Mouse (Mus musculus) bone marrow macrophage, adult 2 months (primary cell): Measurements from ENCODE around the gene Lemd1. TPM values are rescaled to one million over a fixed set of nuclear protein-coding genes. Genes with fewer than 3 reads are reported as not detected.

ENCODE experiments used
- H3K27ac ChIP-seq: 2 replicates; pipeline ENCODE4 v1.5.1; 2012; ENCODE audit warnings: low read depth, low read length; ENCODE audit not compliant: insufficient read depth
- H3K4me1 ChIP-seq: 2 replicates; pipeline ENCODE4 v1.6.1; 2012; ENCODE audit warnings: low read length; ENCODE audit not compliant: control insufficient read depth, insufficient read depth
- H3K4me3 ChIP-seq: 2 replicates; pipeline ENCODE4 v1.5.1; 2012; ENCODE audit warnings: mild to moderate bottlenecking, low read length, moderate library complexity; ENCODE audit not compliant: insufficient read depth
- CTCF ChIP-seq: IDR thresholded peaks from 2 replicates; pipeline ENCODE4 v1.5.1; 2012; ENCODE audit warnings: low read depth, mild to moderate bottlenecking, low read length, moderate library complexity
- POLR2A ChIP-seq: IDR thresholded peaks from 2 replicates; pipeline ENCODE4 v1.6.1; 2012; ENCODE audit warnings: mild to moderate bottlenecking, low read depth, low read length, borderline replicate concordance
- polyA plus RNA-seq: library from polyadenylated mRNA; stranded (reverse); fragments of >200 nt; gene quantifications from 2 replicates; pipeline ENCODE4 v1.2.4, GENCODE M21; 2012; ENCODE audit not compliant: missing spikeins, insufficient read depth, insufficient read length

Gene Lemd1
- polyA plus RNA-seq, 1 experiment: not detected

DNA sequence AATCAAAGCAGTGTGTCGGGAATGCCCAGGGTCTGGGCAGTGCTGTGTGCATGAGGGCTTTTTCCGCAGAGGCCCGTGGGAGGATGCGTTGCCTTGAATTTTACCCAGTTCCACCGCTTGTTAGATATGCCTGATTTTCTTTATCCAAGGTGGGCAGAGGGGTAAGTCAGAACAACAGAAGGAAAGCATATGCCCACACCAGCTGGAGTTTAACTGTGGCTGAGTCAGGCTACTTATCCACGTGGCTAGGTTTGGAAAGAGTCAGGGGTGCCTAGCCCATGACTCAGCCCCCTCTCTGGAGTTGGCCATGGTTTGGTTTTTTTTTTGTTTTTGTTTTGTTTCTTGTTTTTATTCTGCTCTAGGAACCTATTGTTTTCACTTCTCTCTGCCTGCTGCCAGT is 8.0 kb downstream of the Lemd1 start:
- TF ChIP-seq POLR2A (no peak), CTCF (no peak)
- no peak overlapping the region for H3K27ac ChIP-seq
- H3K4me1 ChIP-seq: peaks cover 8% of the 10 kb centered on the region
- no peak overlapping the region for H3K4me3 ChIP-seq

DNA sequence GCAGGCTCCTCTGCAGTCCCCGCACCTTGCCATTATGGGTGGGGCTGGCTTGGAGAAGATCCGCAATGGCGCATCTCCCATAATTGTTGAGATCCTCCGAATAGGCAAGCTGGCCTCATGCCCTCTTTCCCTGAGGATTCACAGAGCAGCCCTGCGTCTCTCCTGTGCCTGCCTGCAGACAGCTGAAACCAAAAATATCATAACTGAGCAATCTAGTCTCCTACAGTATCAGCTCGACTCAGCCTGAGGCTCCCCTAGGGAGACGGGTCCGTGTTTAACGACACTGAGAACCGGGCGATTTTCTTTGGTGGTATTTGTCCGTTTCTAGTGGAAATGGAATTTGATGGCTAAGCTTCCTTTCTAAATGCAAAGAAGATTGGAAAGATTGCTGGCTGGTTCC is 8.7 kb downstream of the Lemd1 start:
- no peak overlapping the region for H3K4me3 ChIP-seq
- peaks cover 3% of the 10 kb centered on the region for H3K4me1 ChIP-seq
- no peak overlapping the region for H3K27ac ChIP-seq
- TF ChIP-seq POLR2A (no peak), CTCF (no peak)

DNA sequence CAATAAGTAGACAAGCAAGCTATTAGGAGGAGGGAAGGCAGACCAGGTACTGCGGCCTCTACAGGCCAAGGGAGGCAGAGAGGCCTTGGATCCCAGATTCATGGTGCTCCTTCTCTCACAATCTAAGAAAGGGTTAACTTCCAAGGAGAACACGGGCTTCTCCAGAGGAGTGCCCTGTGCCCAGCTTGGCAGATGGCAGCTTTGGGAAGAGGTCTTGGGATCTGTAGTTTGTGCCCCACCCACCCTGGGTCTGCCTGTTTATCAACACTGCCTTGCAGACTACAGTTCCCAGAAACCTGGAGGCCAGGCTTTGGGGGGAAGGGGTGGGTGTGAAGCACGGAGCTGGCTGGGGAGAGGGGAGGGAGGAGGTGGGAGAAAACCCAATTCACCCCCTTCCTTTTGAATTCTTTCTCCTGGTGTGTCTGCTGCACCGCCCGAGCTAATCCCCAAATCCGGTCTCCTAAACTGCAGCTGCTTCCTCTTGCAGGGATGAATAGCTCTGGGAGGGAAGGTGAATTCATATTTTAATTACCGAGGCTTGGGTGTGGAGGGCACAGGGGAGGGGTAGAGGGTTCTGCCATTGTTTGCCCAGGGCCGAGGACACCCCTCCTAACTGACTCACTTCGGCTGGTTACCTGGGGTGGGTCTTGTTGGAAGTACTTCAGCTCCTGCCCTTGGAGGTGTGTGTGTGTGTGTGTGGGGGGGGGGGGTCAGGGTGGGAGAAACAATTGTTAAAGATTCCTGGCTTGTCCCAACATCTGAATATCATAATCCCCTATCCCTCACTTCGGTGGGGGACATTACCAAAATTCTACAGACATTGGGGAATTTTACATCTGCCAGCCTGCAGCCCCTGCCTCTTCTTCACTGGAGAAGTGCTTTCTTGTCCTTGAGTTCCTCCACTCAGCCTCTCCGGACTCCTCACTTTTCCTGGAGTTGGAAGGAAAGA is 9.6 kb downstream of the Lemd1 start:
- no peak overlapping the region for H3K27ac ChIP-seq
- H3K4me3 ChIP-seq: no peak overlapping the region
- no peak for TF ChIP-seq CTCF
- TF ChIP-seq POLR2A: no peak
- H3K4me1 ChIP-seq: peaks cover under 1% of the 10 kb centered on the region; the same call in 1 of the 2 replicates

DNA sequence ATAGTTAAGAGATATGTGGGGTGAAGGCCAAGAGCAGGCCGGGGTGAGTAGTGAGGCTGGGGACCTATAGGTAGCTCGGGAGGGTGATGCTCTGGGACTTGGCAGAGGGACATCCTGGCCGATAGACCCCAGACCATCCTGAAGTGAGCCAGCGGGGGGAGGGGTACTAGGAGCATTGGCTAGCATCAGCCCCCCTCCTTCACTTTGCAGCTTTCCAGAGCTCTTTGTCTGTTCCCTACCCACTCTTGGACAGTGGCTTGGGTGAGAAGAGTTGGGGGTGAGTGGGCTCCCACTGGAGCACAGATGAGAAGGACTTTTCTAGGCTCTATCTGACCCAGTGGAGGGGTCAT is 10.3 kb downstream of the Lemd1 start:
- TF ChIP-seq CTCF (no peak), POLR2A (no peak)

DNA sequence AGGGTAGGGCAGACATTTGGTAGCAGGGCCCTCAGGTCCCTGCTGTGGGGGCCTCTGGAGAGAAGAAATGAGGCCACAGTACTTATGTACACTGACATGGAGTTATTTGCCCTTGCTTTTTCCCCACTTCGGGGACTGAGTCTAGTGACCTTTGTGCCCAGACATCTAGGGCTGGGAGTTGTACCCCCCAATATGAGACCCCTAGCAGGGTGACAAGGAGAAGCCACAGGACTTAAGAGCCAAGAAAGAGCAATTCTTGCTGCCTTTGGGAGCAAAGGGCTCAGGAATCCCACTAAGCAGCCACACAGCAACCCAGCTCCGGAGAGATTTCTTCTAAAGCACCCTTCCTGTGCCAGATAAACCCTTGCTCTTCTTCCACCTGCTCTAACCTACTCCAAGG is 10.7 kb downstream of the Lemd1 start:
- TF ChIP-seq CTCF (no peak), POLR2A (no peak)
- H3K4me1 ChIP-seq: peaks cover 4% of the 10 kb centered on the region; the same call in 1 of the 2 replicates
- H3K27ac ChIP-seq: no peak overlapping the region
- H3K4me3 ChIP-seq: no peak overlapping the region

More for the DNA sequence above, 10.3 kb downstream of the Lemd1 start:
- H3K4me1 ChIP-seq: peaks cover 4% of the 10 kb centered on the region; the same call in 1 of the 2 replicates
- H3K4me3 ChIP-seq: no peak overlapping the region
- no peak overlapping the region for H3K27ac ChIP-seq

DNA sequence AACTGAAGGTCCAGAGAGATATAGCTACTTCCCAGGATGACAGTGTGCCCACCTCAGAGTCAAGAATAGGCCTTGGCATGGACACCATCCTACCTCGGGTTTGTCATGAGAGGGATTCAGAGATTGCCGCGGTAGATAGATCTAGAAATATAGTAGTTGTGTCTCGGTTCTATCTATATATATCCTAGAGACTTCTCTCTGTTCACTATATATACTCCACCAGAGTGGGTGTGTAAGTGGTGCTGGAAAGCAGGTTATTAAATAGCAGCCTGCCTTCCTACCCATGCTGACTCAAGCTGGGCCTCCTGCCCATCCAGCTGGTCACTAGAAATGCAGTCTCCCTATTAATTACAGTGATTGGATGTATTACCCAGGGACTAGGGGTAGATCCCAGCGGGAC is 11.5 kb downstream of the Lemd1 start:
- peaks cover 4% of the 10 kb centered on the region; the same call in 1 of the 2 replicates for H3K4me1 ChIP-seq
- no peak overlapping the region for H3K4me3 ChIP-seq
- H3K27ac ChIP-seq: no peak overlapping the region
- TF ChIP-seq POLR2A (no peak), CTCF (no peak)

DNA sequence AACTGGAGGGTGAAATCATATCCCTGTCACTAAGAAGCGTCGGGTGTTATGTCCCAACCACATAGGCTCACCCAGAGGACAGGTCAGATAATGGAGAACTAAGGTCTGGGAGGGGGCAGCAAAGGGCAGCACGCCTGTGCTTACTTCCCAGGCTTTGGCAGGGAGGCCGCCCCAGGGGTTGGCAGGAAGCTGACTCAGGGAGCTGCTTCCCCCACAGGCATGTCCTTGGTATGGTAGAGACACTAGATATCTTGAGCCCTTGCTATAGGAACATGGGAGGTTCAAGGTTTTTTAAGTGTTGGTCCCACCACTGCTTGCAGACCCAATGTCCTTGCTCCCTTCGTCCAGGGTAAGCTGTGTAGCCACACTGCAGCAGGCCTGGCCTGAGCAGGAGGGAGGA is 14.7 kb downstream of the Lemd1 start:
- TF ChIP-seq CTCF: no peak; the same call in 1 of the 2 replicates
- no peak for TF ChIP-seq POLR2A

DNA sequence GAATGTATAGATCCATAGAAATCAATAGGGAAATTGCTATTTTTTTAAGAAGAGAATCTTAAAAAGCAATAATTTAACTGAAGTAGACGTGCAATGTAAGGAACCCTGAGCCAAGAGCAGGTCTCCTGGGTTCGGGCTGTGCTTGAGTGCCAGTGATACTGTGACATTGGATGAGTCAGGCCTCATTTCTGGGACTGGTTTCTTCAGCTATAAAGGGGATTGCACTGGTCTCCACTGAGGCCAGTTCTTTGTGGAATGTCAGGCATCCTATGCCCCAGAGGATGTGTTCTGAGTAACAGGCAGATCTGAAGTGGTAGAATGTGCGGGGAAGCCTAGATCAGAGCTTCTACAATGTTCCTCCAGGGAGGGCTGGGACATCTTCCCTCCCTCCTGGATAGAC is 15.6 kb downstream of the Lemd1 start:
- H3K4me1 ChIP-seq: peaks cover 4% of the 10 kb centered on the region; the same call in 1 of the 2 replicates
- H3K4me3 ChIP-seq: no peak overlapping the region
- no peak overlapping the region for H3K27ac ChIP-seq
- TF ChIP-seq POLR2A: no peak
- TF ChIP-seq CTCF: no peak

More for the DNA sequence above, 14.7 kb downstream of the Lemd1 start:
- Histone ChIP-seq H3K27ac (no peak overlapping the region), H3K4me1 (peaks cover 4% of the 10 kb centered on the region; the same call in 1 of the 2 replicates), H3K4me3 (no peak overlapping the region)

DNA sequence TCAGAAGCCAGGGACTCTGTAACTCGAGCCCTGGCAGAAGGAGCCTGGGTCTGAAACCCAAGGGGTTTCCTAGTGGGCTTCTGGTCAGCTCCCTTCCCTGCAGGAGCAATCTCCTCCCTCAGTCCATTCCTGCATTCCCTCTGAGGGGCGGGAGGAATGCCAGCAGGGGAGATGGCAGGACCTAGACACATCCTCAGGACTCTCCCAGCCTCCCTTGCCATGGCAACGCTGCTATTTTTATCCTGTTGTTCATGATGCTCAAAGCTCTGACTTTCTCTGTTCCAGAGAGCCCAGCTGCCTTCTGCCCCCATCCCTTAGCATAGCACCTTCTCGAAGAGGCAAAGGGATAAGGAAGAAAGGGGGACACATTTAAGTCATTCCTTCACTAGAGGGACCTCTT is 16.9 kb downstream of the Lemd1 start:
- Histone ChIP-seq H3K4me1 (peaks cover 4% of the 10 kb centered on the region; the same call in 1 of the 2 replicates), H3K4me3 (no peak overlapping the region), H3K27ac (no peak overlapping the region)
- TF ChIP-seq CTCF (no peak), POLR2A (no peak)

DNA sequence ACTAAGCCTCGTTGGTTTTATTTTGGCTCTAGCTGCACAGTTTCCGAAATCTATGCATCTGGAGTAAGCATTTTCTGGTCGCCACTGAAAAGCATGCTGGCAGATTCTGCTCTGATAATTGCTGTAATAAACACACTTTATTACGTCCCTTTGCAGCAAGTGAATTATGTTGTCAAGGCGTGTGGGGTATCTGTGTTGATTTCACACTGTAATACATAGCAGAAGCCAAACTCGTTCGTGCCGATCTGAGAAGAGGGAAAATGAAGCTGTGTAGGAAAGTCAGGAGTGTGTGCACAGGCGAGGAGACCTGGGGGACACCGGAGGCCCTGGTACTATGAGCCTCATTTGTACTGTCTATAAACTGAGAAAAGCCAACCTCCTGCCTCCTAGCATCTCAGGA is 18.2 kb downstream of the Lemd1 start:
- Histone ChIP-seq H3K4me1 (peaks cover 4% of the 10 kb centered on the region; the same call in 1 of the 2 replicates), H3K27ac (no peak overlapping the region), H3K4me3 (no peak overlapping the region)
- TF ChIP-seq POLR2A (no peak), CTCF (no peak)
